Mouse (Mus musculus) frontal cortex, postnatal 14 days (tissue): ENCODE measurements around the gene BC147527.
"Not testable (repeated sequence)": the region's sequence is repeated elsewhere in the genome, so short reads cannot be mapped to it uniquely, and the experiment has no call there.

ENCODE experiments used
- DNase-seq, 2 experiments: peaks; one replicate each; pipeline ENCODE4 v3.0.0; 2022; ENCODE audit warnings: low spot score in 2 of 2

Gene BC147527

DNA sequence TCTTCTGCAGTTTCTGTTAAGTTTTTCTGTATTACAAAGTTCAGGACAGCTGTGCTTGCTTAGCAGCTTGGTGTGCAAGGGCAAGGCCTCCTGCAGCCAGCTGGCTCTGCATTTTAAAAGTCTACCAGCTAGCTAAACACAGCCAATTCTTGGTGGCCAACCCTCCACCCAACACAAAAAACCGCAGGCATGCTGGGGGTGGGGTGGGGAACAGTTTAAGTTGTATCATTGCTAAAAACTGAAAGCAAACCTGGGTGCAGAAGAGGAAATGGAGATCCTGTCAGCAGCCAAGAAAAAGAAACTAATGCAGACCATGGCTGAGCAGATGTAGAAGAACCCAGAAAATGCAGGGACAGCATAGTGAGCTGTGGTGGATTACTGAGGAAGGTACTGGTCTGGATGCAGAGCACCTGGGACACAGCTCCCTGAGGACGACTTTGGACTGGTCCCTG lies at the start of gene BC147527:
BC147527 (plus strand) TSS at position 402 of the 452 bp plus-strand sequence.
- DNase-seq = no peak

DNA sequence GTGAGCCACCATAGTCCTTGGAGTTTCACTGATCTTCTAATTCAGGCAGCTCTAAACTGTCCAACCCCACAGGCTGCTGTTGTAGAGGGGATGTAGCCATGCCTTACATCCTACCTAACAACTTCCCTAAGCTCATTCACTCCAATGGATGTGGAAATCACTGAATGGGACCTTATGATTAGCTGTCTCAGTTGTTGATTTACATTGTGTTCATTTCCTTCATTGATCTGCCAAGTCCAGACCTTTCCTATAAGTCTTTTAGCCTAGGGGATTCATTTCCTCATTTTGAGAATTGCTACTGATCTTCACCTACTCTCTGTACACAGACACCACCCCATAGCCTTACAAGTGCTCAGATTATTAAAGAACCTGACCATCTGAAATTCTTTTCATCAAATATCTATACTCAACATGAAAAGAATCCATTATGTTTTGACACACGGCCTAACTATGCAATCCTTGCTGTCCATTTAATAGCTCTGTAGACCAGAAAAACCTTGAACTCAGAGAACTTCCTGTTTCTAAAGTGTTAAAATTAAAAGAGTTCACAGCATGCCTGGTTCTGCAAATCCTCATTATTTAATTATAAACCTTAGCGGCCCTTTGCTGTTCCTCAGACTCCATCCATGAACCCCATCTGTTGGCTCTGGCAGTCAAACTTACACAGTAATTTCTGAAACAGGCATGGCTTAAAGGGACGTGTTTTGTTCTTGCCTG lies 48.8 kb upstream of the BC147527 start:
- DNase-seq = not testable (repeated sequence)

DNA sequence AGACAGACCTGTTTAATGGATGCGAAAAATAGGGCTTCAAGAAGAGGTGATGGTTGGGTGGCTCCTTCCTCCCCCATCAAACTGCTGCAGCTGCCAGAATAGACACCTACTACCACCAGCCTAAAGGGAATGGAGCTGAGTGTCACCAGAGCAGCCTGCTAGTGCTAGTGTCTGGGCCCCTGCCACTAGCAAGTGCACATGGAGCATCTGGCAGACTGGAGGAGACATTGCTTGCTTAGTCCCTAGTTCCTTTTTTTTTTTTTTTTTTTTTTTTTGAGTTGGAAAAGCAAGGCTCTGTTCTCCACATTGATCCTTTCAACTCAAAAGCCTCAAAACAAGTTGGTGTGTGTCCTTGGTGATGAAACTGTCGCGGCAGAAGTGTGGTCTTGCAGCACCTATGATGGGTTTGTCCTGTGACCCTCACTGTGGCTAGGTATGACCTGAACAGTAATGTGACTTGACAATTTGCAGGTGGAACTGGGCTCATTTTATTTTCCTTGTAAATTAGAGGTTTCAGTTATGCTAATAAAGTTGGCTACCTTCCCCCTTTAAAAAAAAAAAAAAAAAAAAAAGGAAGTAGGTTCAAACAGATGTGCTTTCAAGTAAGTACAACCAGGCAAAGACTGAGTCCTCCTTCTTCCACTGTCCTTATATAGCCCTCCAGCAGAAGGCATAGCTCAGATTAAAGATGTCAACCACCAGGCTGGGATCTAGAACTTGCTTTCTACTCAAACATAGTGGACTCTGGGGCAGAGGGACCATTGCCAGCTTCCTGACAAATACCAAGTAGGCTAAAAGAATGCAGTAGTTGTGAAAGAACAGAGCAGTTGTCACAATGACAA lies 41.2 kb upstream of the BC147527 start:
- DNase-seq = not testable (repeated sequence)

DNA sequence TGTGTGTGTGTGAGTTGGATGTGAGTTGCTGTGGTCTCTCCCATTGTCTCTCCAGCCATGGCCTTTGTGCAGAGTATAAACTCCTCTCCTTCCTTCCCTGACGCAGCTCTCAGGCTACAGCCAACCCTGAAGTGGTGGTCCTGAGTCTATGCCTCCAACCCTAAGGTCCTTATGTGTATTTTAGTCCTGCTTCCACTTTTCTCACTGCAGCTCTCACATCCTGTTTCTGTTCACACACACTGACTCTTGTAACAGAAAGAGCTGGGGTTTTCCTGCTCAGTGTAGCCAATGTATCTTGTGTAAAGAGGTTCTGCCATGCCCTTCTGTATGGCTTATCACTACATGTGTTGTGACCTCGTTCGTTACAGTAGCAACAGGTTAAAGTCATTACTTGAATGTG lies 40.5 kb upstream of the BC147527 start:
- DNase-seq = not testable (repeated sequence)

DNA sequence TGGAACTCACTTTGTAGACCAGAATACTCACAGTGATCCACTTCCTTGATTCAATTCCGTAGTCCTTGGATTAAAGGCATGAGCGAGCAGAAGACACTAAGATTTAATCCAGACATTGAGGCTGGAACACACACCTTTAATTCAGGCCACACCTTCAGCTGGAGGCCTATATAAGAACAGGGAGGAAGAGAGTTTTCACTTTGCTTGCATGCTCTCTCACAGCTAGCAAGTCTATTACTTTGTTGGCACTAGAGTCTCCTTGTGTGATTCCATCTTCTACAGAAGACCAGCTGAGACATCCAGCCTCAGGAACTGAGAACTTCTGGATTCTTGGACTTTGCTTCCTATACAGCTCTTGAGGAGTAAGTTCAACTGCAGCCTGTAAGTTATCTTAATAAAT lies 37.3 kb upstream of the BC147527 start, which contains the start of gene AF067061:
AF067061 (plus strand) TSS at position 245 of the 400 bp plus-strand sequence.
- not testable (repeated sequence) for DNase-seq

DNA sequence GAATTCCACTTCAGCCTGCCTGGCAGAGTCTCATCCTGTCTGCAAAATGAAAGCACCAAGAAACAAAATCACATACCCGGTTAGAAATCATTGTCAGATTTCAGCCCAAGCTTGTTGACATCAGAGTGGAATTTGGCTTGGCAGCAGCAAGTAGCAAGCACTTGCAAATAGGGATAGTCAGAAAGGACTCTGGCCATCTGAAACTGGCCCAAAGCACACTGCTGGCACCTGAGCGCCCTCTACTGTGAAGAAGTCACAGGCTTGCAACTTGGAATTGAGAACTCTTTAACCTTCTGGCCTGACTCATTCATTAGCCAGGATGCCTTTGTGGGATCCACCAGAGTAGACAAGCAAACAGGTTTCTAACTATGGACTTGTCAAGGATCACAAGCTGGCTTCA lies 22.4 kb upstream of the BC147527 start:
- not testable (repeated sequence) for DNase-seq

DNA sequence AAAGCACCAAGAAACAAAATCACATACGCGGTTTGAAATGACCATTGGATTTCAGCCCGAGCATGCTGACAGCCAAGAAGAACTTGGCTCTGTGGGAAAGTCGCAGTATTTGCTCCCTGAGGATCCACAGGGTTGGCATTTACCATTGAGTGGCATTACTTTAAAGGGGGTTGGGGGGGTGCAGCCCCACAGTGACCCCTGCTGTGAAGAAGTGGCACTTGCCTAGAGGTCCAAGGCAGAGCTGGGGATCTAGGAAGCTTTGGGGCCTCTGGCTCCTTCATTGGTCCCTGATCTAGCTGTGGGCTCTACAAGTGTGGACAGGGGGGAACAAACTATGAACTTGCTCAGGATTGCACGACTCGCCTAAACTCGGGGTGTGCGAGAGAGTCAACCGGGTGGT lies 21.4 kb upstream of the BC147527 start:
- no peak for DNase-seq

DNA sequence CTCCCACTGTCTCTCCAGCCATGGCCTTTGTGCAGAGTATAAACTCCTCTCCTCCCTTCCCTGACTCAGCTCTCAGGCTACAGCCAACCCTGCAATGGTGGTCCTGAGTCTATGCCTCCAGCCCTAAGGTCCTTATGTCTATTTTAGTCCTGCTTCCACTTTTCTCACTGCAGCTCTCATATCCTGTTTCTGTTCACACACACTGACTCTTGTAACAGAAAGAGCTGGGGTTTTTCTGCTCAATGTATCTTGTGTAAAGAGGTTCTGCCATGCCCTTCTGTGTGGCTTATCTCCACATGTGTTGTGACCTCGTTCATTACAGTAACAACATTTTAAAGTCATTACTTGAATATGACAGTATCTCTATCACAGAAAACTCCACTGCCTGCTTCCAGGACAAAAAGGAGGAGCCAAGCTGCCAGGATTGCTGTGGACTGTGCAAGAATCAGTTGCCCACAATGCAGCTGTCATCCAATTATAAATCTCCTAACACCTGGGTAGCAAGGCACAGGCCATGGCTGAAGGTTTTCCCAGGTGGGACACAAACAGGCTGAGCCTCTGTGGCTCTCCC lies 783 bp upstream of the BC147527 start:
- DNase-seq = no peak

DNA sequence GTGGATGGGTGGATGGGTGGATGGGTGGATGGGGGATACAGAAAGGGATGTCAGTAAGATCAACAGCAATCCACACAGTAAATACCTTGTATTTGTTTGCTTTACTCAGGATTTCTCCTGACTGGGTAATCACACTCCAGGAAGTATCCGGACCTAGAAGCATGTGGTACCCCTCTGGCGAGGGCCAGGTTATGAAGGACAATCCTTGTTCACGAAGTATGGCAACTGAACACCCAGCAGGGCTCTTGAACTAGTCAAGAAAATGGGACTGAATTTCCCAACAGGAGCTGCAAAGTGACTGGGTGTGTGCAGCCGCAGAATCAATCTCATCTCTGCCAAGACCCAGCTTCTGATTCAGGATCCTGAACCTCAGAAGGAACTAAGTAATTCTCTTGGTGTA lies 661 bp downstream of the BC147527 start:
- DNase-seq = no peak

DNA sequence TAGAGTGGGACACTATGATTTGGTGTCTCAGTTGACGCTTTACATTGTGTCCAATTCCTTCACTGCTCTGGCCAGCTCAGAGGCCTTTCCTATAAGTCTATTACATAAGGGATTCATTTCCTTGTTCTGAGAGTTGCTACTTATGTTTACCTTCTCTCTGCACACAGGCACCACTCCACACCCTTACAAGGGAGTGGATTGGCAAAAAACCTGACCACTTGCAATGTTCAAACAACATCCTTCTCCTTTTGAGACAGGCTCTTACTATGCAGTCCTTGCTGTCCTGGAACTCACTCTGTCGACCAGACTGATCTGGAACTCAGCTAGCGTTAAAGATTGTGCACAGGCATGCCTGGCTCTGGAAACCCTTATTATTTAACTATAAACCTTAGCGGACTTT lies 10.6 kb downstream of the BC147527 start:
- DNase-seq = no peak

DNA sequence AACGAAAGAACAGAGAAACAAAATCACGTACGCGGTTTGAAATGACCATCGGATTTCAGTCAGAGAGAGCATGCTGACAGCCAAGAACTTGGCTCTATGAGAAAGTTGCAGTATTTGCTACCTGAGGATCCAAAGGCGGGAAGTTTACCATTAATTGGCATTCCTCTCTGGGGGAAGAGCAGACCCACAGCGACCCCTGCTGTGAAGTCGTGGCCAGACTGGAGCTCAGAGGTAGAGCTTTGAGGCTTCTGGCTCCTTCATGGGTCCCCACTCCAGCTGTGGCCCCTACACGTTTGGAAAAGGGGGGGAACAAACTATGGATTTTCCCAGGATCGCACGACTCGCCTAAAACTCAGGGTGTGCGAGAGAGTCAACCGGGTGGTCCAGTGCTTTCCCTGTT lies 13.4 kb downstream of the BC147527 start:
- DNase-seq = no peak

DNA sequence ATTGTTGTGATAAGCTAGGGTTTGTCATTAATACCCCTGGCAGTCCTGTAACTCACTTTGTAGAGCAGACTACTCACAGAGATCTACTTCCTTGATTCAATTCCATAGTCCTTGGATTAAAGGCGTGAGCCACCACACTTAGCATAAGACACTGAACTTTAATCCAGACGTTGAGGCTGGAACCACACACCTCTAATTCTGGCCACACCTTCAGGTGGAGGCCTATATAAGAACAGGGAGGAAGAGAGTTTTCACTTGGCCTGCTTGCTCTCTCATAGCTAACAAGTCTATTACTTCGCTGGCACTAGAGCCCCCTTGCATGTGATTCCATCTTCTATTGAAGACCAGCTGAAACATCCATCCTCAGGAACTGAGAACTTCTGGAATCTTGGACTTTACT lies 16.4 kb downstream of the BC147527 start, which contains the start of gene Tcstv3:
Tcstv3 (plus strand) TSS at position 301 of the 400 bp plus-strand sequence.
- DNase-seq = not testable (repeated sequence)

DNA sequence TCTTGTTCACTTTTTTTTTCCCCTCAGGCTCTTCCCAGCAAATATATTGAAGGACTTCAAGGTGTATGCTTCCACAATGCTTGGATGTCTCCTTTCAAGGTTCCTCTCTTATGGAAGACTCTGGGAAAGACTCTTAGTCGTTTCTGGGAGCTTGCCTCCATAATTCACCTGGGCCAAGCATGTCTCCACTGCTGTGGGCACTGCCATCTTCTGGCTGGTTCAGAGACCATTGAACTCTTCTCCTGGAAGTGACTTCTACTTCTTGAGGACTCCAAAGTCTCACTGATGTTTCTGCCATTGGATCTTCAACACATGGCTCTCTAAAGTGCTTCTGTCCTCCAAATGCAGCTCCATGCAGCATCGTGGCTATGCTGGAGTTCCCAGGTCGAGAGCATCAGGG lies 20.0 kb downstream of the BC147527 start:
- no peak for DNase-seq

DNA sequence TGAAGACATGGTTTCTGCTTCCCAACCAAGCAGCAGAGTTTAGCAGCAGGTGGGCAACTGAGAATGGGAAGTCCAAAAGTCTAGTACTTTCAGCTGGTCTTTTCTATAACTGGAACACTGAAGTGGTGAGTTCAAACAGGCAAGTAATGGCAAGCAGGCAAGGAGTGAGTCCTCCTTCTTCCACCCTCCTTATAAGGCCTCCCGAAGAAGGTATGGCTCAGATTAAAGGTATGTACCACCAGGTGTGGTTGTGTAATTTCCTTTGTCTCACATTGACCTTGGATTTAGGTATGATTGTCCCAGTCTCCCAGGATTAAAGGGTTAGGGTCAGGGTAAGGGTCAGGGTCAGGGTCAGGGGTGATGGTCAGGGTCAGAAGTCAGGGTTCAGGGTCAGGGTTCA lies 20.5 kb downstream of the BC147527 start:
- DNase-seq = no peak
